Mouse (Mus musculus) liver, embryonic 13.5 days (tissue): Measurements from ENCODE around the gene Nin. TPM values are rescaled to one million over a fixed set of nuclear protein-coding genes. Genes with fewer than 3 reads are reported as not detected.
A peak's percentile ranks its signal among the peaks of the same experiment; 100 is the strongest.

ENCODE experiments used
- ATAC-seq: fragments of 200-750 bp; cut with Nextera tagmentation; 2 replicates; pipeline ENCODE4 v1.8.0; 2017; ENCODE audit warnings: low read depth, mild to moderate bottlenecking, moderate number of reproducible peaks, moderate library complexity
- DNase-seq: peaks from one replicate; pipeline ENCODE4 v3.0.0; 2022
- H3K27ac ChIP-seq: fragments of 300-500 bp; sonication (generic); 2 replicates; pipeline ENCODE4 v1.5.1; 2015; ENCODE audit warnings: moderate library complexity, mild to moderate bottlenecking, inconsistent platforms
- H3K27me3 ChIP-seq: fragments of 300-500 bp; sonication (generic); 2 replicates; pipeline ENCODE4 v1.6.1; 2015; ENCODE audit warnings: mild to moderate bottlenecking, inconsistent platforms
- H3K36me3 ChIP-seq: fragments of 300-500 bp; sonication (generic); 2 replicates; pipeline ENCODE4 v1.6.1; 2015; ENCODE audit warnings: mild to moderate bottlenecking, inconsistent platforms
- H3K4me1 ChIP-seq: fragments of 300-500 bp; sonication (generic); replicated peaks from 2 replicates; pipeline ENCODE4 v1.6.1; 2015; ENCODE audit warnings: inconsistent platforms
- H3K4me2 ChIP-seq: fragments of 300-500 bp; sonication (generic); 2 replicates; pipeline ENCODE4 v1.6.1; 2015; ENCODE audit warnings: inconsistent platforms, mild to moderate bottlenecking, moderate library complexity
- H3K4me3 ChIP-seq: fragments of 300-500 bp; sonication (generic); replicated peaks from 2 replicates; pipeline ENCODE4 v1.5.1; 2015; ENCODE audit warnings: mild to moderate bottlenecking, inconsistent platforms
- H3K9ac ChIP-seq: fragments of 300-500 bp; sonication (generic); 2 replicates; pipeline ENCODE4 v1.6.1; 2015; ENCODE audit warnings: mild to moderate bottlenecking, inconsistent platforms
- H3K9me3 ChIP-seq: fragments of 300-500 bp; sonication (generic); replicated peaks from 2 replicates; pipeline ENCODE4 v1.6.1; 2016; ENCODE audit warnings: inconsistent platforms
- WGBS: fragments of 180-500 bp; shearing (Covaris S2); methylation state at CpG from one replicate; pipeline ENCODE4 v1.1.7; 2015; ENCODE audit not compliant: insufficient replicate concordance; 5-methylcytosine and 5-hydroxymethylcytosine counted together
- polyA plus RNA-seq: library from polyadenylated mRNA; unstranded; fragments of >200 nt; fragmentation: Nextera tagmentation; extraction: Ambion mirVana; gene quantifications from 2 replicates; pipeline ENCODE4 v1.2.1, GENCODE M21; 2015

The Nin gene
- polyA plus RNA-seq, 1 experiment from 2014 or later = 2.2 TPM

DNA sequence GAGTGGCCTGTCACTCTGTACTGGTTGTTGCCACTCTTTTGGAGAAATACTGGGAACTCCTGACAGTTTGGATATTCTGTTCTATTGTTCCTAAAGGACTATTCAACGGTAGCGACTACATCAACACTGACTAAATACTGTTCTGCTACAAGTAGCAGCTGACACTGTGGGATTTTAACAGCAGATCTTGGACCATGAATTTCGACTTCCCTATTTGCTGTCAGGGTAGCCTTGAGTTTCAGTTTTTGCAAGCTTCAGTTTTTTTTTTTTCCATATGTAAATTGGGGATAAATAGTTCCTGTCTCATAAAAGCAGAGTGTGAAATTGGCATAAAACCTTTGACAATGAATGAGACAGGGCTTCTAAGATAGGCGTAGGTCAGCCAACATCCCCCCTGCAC is 103.2 kb downstream of the Nin start:
- Histone ChIP-seq H3K4me1 (no peaks in the 10 kb centered on the region), H3K4me3 (no peak overlapping the region), H3K9ac (no peak overlapping the region), H3K4me2 (no peak overlapping the region), H3K36me3 (peaks cover 7% of the 10 kb centered on the region; the same call in 1 of the 2 replicates), H3K27me3 (no peaks in the 10 kb centered on the region), H3K9me3 (0 out of 2 replicates have a peak, but pooled peaks cover 6% of the 10 kb centered on the region), H3K27ac (no peak overlapping the region)
- DNase-seq = no peak
- no peak for ATAC-seq
- WGBS = 78% methylated on average over 4 of the region's 4 CpGs

DNA sequence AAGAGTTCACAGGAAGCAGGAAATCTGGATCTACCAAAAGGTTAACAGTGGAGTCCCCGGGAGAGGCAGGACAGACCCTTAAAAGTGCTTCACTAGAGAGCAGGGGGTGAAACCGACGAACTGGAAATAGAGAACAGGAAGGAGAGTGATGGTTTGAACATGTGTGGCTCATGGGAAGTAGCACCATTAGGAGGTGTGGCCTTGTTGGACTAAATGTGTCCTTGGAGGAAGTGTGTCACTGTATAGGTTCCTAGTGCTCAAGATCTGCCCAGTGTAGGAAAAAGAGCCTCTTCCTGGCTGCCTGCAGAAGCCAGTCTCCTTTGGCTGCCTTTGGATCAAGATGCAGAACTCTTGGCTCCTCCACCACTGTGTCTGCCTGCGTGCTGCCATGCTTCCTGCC is 108.4 kb downstream of the Nin start:
- WGBS = 47% methylated on average over 4 of the region's 4 CpGs
- Histone ChIP-seq H3K27me3 (no peaks in the 10 kb centered on the region), H3K27ac (no peak overlapping the region), H3K9me3 (no peaks in the 10 kb centered on the region), H3K4me3 (no peak overlapping the region), H3K4me2 (no peak overlapping the region), H3K9ac (no peak overlapping the region), H3K4me1 (no peaks in the 10 kb centered on the region), H3K36me3 (no peaks in the 10 kb centered on the region)
- ATAC-seq = no peak
- DNase-seq = no peak

DNA sequence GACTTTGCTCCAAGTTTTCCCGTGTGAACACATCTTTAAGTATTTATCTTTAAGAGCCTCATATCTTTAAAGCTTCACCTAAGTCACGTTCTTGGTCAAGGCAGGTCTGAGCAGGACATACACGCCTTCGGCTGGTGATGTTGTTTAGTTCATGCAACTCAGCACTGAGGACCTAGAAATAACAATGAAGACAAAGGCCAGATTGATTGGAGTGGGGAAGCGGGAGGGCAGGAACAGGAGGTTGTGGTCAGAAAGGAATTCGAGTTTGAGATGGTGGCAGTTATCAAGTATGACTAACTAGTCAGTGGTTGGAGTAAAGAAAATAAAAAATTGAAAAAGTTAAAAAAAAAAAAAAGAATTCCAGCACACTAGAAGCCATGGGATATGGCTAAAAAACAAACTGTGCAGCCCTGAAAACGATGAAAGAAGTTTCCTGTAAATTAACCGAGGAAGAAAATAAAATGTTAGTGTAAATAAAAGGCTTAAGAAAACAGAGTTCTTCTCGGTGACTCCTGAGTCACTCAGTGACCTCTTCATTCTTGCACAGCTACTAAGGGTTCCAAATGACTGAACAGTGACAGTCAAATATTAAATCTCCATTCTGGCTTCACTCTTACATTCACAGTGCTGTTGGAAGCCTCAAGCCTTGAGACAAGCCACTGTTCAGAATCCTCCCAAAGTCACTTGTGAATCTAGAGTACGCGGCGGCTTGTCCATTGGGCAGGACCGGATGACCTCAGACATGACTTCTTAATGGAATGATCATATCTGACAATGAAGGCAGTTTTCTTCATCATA is 115.1 kb downstream of the Nin start:
- H3K27ac ChIP-seq = no peak overlapping the region
- no peak overlapping the region for H3K4me3 ChIP-seq
- WGBS = 63% methylated on average over 13 of the region's 13 CpGs
- DNase-seq (no peak), ATAC-seq (no peak)
- H3K9me3 ChIP-seq = no peaks in the 10 kb centered on the region
- H3K4me1 ChIP-seq = no peaks in the 10 kb centered on the region
- no peaks in the 10 kb centered on the region for H3K27me3 ChIP-seq
- no peaks in the 10 kb centered on the region for H3K36me3 ChIP-seq
- no peak overlapping the region for H3K4me2 ChIP-seq
- no peak overlapping the region for H3K9ac ChIP-seq

DNA sequence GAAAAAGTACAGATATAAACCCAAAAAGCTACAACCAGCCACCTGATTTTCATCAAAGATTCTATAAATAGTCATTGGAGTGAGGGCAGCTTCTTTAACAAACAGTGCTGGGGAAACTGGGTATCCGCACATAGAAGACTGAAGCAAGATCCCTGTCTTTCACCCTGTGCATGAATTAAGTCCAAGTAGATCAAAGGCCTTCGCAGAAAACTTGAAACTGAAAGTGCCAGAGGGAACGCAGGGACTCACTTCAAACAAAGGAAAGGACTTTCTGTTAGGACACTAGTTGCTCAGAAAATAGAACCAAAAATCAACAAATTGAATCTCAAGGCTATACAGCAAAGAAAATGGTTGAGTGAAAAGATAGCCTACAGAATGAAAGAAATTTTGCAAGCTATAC is 118.1 kb downstream of the Nin start:
- Histone ChIP-seq H3K9ac (no peak overlapping the region), H3K4me2 (no peak overlapping the region), H3K27ac (no peak overlapping the region), H3K4me1 (no peaks in the 10 kb centered on the region), H3K36me3 (no peaks in the 10 kb centered on the region), H3K9me3 (no peaks in the 10 kb centered on the region), H3K27me3 (no peaks in the 10 kb centered on the region), H3K4me3 (no peak overlapping the region)
- ATAC-seq (no peak), DNase-seq (no peak)
- WGBS = 68% methylated on average over 3 of the region's 3 CpGs

DNA sequence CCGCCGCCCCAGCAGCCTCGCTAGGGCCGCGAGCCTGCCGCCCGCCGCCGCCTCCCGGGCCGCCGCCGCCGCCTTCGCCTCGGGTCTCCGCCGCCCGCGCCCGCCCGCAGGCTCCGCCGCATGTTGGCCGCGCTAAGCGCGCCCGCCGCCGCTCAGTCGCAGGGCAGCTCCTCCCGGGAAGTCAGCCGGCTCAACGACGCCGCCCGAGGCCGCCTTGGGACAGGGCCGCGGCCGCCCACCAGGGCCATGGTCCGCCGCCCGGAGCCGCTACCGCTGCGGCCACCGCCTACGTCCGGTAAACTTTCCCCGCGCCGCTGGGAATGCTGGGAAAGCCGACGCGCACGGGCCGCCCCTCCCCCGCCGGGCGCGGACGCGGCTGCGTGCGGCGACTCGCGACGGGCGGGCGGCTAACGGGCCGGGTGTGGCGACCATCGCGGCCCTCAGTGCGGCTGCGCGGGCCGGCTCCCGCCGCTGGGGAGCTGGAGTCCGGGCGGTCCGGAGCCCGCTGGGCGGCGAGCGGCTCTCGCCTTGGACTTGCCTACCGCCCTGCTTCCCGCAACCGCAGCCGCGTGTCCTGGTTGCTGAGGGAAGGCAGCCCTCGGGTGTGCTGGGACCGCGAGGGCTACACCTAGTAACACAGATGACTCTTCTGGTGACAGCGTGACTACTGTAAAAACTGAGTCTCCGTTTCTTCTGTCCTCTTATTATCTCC is 126.6 kb downstream of the Nin start, which contains the start of gene Sav1:
Gene Sav1, minus strand, starts transcription at position 217 of the 712 bp plus-strand sequence.
- Histone ChIP-seq H3K4me1 (peaks cover 37% of the 10 kb centered on the region), H3K4me2 (peak within 1 kb of the TSS; percentile 81), H3K4me3 (peak within 1 kb of the TSS; percentile 92), H3K9ac (peak within 1 kb of the TSS; percentile 97), H3K27ac (peak within 1 kb of the TSS; percentile 90), H3K9me3 (no peaks in the 10 kb centered on the region), H3K36me3 (peaks cover 25% of the 10 kb centered on the region), H3K27me3 (no peaks in the 10 kb centered on the region)
- under 1% methylated on average over 102 of the region's 102 CpGs for WGBS
- ATAC-seq (peak; percentile 95), DNase-seq (peak; percentile 89)

DNA sequence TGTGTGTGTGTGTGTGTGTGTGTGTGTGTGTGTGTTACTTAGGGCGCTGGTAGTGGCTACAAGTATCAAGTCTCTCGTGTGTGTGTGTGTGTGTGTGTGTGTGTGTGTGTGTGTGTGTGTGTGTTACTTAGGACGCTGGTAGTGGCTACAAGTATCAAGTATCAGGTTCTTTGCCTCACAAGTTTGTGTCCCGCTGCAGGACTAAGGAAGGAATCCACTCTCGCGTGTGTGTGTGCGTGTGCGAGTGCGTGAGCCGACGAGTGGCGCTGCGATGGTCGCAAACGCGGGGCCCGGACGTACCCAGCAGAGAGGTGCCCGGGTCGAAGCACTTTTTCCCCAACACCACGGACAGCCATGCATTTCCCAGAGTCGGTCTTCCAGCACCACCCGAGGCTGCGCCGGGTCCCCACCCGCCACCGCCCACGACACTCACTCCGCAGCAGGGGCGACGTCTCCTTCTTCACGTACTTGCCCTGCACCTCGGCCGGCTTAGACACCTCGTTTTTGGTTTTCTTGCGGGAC is 127.2 kb downstream of the Nin start:
- H3K9ac ChIP-seq = peak overlapping the region; percentile 97
- H3K27me3 ChIP-seq = no peaks in the 10 kb centered on the region
- H3K27ac ChIP-seq = peak overlapping the region; percentile 90
- no peaks in the 10 kb centered on the region for H3K9me3 ChIP-seq
- peaks cover 42% of the 10 kb centered on the region for H3K4me1 ChIP-seq
- peak overlapping the region; percentile 81 for H3K4me2 ChIP-seq
- 0% methylated on average over 35 of the region's 36 CpGs for WGBS
- ATAC-seq = peak; percentile 60
- peaks cover 29% of the 10 kb centered on the region for H3K36me3 ChIP-seq
- H3K4me3 ChIP-seq = peak overlapping the region; percentile 92
- no peak for DNase-seq

DNA sequence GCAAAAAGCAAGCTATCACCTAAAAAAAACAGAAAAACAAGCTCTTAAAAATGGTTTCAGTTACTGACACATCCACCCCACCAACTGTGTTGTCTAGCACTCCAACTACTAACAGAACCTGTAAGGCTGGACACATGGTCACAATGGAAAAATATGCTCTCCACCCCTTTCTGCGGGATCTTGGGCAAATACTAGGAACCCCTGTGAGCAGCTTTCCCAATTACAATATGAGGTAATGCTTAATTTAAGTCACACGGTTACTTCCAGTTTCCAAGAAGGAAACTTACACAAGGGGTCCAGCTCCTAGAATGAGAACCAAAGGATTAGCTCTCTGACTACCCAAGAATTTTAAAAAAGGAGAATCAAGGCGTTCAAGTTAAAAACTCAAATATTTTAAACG is 128.0 kb downstream of the Nin start:
- no peak for DNase-seq
- Histone ChIP-seq H3K27me3 (no peaks in the 10 kb centered on the region), H3K27ac (peak overlapping the region; percentile 90; the same call in 1 of the 2 replicates), H3K4me1 (peaks cover 48% of the 10 kb centered on the region), H3K4me2 (peak overlapping the region; percentile 81), H3K9me3 (no peaks in the 10 kb centered on the region), H3K36me3 (peaks cover 36% of the 10 kb centered on the region), H3K4me3 (peak overlapping the region; percentile 92), H3K9ac (peak overlapping the region; percentile 97)
- 31% methylated on average over 4 of the region's 4 CpGs for WGBS
- no peak for ATAC-seq

DNA sequence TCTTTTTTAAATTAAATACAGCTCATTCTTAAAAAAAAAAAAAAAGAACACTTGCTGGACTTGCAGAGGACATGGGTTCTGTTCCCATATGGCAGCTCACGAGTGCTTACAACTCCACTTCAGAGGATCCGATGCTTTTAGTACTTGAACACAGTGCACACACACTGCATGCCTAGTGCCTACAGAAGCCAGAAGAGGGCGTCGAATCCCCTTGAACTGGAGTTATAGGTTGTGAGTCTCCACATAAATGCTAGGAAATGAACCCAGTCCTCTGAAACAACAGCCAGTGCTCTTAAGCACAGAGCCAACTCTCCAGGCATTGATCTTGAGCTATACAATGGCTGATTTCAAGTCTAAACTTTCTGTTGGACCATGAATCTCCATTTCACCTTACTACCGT is 130.6 kb downstream of the Nin start:
- DNase-seq (no peak), ATAC-seq (no peak)
- Histone ChIP-seq H3K27ac (no peak overlapping the region), H3K36me3 (peaks cover 55% of the 10 kb centered on the region), H3K4me3 (no peak overlapping the region), H3K27me3 (no peaks in the 10 kb centered on the region), H3K9me3 (no peaks in the 10 kb centered on the region), H3K4me2 (no peak overlapping the region), H3K4me1 (peaks cover 62% of the 10 kb centered on the region), H3K9ac (no peak overlapping the region)
- 67% methylated on average over 5 of the region's 5 CpGs for WGBS

DNA sequence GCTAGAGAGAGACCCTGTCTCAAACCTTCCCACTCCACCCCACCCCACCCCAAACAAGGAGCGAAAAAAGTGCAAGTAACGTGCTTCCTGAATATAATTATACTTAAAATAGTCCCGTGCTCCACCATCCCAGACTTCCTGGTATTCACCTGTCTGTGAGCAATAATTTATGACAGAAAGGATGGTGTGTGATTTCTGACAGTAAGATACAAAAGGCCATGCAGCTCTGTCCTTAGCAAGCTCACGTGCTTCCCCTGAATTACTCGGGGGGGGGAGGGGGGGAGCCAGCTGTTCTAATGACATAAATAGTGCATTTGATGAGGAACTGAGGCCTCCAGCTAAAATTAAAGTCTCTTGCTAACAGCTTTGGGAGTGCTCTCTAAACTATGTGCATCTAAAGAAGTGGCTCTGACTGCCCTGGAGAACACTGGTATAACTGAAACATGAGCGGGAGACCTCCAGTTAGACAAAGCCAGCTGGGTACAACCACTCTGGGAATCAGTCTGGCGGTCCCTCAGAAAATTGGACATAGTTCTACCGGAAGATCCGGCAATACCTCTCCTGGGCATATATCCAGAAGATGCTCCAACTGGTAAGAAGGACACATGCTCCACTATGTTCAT is 136.0 kb downstream of the Nin start:
- no peak overlapping the region for H3K4me2 ChIP-seq
- H3K27ac ChIP-seq = no peak overlapping the region
- no peaks in the 10 kb centered on the region for H3K27me3 ChIP-seq
- DNase-seq = no peak
- no peak overlapping the region for H3K9ac ChIP-seq
- WGBS = 70% methylated on average over 9 of the region's 9 CpGs
- ATAC-seq = no peak
- H3K36me3 ChIP-seq = peaks cover 62% of the 10 kb centered on the region
- H3K4me1 ChIP-seq = peaks cover 42% of the 10 kb centered on the region
- no peak overlapping the region for H3K4me3 ChIP-seq
- H3K9me3 ChIP-seq = no peaks in the 10 kb centered on the region

DNA sequence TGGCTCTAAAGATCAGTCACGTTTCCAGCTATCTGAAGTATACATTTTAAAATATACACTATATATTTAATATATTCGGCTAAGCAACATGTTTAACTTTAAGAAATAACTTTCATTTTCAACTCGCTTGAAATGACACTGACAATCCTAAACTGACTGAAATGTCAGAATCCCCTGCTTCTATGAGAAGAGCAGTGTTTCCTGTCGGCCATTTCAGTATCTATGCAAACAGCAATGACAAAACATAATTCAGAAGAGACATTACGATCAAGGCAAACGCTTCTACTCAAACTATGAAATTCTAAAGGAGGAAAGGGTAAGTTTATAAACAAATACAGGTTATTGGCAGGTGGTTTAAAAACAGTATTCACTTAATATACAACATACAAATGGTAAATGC is 136.8 kb downstream of the Nin start:
- Histone ChIP-seq H3K4me2 (no peak overlapping the region), H3K27me3 (no peaks in the 10 kb centered on the region), H3K9ac (no peak overlapping the region), H3K27ac (no peak overlapping the region), H3K4me1 (peaks cover 41% of the 10 kb centered on the region), H3K4me3 (no peak overlapping the region), H3K9me3 (no peaks in the 10 kb centered on the region), H3K36me3 (peaks cover 61% of the 10 kb centered on the region)
- no peak for ATAC-seq
- WGBS = 71% methylated on average over 6 of the region's 6 CpGs
- DNase-seq = no peak

DNA sequence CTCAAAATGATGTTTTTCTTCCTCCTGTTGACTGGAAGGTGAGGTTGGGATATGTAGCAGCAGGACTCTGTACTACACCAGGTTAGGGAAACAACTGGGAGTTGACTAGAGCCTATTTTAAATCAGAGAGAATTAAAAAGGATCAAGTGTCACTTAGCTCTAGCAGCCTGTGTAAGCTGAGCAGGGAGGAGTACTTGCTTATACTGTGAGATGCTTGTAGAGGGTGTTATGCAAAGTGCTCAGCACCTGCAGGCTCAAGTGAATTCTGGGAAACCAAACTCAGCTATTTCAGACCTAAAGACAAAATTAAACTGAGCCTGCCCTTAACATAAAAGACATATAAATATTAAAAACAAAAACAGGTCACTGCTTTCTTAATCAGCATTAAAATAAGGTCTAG is 139.9 kb downstream of the Nin start:
- Histone ChIP-seq H3K27me3 (no peaks in the 10 kb centered on the region), H3K36me3 (peaks cover 71% of the 10 kb centered on the region), H3K4me3 (no peak overlapping the region), H3K4me1 (peaks cover 26% of the 10 kb centered on the region), H3K9ac (no peak overlapping the region), H3K27ac (no peak overlapping the region), H3K4me2 (no peak overlapping the region), H3K9me3 (no peaks in the 10 kb centered on the region)
- DNase-seq (no peak), ATAC-seq (no peak)
